Mouse (Mus musculus): ENCODE measurements at regions not wholly inside any gene's neighbourhood (a gene's known extent, or its start where the extent isn't known, plus 50 kb on each side); places are given as distances from the start of the nearest gene placed in this dataset.

DNA sequence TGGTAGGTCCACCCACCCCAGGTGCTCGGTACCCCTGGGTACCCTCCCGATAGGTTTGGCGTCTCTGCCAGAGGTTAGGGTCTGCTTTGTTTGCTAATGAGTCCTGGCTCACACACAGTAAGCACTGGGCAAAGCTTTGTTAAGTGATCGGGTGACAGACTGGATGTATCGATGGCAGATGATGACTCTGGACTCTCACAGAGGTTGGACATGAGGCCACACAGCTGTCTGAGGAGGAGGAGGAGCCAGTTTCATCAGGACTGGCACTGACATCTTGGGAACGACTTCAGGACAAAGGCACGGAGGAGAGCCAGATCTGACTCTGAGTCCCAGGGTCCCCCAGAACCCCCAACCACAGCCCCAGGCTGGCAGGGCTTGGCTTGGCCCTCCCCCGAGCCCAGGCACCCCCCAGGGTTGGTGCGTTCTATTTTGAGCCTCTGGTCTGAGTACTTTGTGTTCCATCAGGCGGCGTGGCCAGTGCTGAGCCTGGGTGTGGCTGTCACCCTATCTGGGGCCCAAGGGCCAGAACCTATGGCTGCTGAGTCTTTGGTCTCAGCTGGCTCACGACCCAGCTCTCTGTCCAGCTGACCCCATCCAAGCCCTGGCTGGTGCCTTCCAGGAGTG is 67.6 kb upstream of the Tmem189 start:
- DNase-seq = no peak

- DNase-seq = no peak
Measured at GRCm38 (mm10) chr2:167756721-167757120, 67.1 kb upstream of the Tmem189 start.

GRCm38 (mm10) chr2:167754929-167755551 is 65.4 kb upstream of the Tmem189 start:
- no peak for DNase-seq

GRCm38 (mm10) chr2:167753898-167754297 is 64.3 kb upstream of the Tmem189 start:
- no peak for DNase-seq

GRCm38 (mm10) chr2:167752805-167753556 is 63.4 kb upstream of the Tmem189 start:
- DNase-seq = peak; percentile 69

DNA sequence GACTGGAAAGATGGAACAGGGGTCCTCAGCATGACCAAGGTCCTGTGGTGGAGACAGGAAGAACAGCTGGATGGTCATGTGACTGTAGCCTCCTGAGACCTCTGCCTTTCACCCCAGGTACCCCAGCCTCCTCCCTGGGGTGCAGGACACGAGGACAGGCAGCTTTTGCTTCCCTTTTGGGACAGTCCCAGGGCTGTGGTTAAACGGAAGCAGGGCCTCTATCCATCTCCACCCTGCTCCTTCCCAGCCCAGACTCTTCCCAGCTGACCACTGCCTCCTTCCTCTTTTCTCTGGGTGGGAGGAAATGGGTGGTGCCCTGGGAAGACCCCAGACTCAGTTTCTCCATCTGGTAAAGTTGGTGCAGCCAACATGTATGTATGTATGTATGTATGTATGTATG is 62.0 kb upstream of the Tmem189 start:
- no peak for DNase-seq

GRCm38 (mm10) chr2:167748297-167748696 is 58.7 kb upstream of the Tmem189 start:
- no peak for DNase-seq

DNA sequence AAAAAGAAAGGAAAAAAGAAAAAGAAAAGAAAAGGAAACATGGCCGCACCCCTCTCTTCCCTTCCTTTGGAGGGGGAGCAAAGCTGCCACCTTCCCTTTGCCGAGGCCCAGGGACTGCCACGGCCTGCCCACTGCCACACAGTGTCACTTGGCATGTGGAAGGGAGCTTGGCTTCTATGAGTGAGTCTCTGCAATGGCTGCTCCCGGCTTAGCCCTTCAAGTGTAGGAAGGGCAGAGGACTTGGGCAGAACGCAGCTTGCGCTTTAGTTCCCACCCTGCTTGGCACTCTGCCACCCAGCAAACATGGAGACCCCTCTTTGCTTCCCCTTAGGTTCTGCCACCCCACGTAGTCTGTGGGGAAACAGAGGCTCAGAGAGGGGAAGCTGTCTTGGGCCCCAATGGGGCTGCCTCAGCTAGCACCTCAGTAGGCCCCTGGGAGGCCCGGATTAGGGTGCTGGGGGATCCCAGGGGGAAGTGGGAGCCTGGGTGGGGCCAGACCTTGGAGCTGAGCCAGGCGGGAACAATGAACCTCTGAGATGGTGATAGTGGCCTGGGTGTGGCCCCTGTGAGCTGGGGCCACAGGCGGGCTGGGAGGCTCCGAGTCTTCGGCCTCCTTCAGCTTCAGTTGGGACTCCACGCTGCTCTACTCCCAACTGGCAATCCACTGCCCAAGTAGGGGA is 57.7 kb upstream of the Tmem189 start:
- no peak for DNase-seq

- no peak for DNase-seq
Measured at GRCm38 (mm10) chr2:167746344-167746743, 56.7 kb upstream of the Tmem189 start.

DNA sequence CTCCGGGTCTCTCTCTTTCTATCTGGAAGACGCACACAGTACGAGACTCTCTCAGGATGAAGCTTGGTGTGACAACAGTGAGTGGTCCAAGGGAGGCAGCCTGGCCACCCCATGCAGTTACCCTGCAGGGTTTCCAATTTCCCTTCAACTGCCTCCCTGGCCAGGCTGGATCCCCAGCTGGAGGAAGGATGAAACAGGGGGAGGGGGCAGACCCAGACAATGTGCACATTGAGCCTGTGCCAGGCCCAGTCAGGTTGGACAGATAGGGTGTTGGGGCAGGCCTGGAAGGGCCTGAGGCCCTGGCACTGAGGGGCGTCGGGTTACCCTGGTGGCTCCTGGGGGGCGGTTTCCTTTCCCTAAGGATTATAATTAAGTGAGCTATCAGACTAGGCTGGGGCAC is 55.8 kb upstream of the Tmem189 start:
- no peak for DNase-seq

DNA sequence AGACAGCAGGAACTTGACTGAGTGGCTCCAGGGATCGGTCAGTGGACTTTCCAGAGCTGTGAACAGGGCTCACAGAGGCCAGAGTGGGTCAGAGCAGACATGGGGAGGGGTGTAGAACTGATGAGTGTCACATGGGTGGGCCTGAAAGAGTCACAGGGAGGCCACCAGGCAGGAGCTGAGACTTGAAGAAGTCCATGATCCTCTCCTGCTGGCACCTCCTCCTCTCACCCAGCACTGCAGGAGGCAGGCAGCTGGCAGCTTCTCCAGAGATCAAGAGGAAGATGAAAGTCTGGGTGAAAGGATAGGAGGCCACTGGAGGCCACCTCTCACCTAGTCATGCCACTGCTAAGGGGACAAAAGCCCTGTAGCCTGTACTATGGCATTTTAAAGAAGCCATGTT is 54.5 kb upstream of the Tmem189 start:
- no peak for DNase-seq

GRCm38 (mm10) chr2:167742479-167742878 is 52.9 kb upstream of the Tmem189 start:
- DNase-seq = no peak

DNA sequence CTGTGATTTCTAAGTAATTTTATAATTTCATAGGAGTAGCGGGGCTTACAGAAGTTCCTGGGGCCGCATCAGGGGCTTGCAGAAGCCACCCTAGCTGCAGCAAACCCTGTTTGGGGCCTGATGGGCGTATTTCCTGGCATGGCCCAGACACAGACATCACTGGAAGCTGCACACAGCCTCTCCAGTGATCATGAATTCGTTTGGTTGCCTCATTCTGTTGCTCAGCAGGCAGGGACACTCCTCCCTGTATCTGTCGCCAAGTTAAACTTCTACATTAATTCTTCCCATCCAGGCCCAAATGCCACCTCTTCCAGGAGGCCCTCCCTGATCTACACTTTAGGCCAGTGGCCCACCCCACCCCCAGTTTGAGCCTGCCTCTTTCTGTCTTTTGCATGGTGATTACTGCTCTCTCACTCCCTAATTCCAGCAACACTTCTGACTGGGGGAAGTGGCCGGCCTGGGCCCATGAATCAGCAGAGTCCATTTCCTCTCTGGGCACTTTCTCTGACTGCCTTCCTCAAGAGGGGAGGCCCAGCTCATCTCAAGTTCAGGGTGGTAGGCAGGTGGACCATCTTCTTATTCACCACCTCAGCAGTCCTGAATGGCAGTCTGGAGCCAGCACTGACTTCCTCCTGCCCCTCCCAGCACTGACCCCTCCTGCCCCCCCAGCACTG is 51.0 kb upstream of the Tmem189 start:
- DNase-seq = no peak
